Mouse (Mus musculus) myocyte (in vitro differentiated cells): ENCODE data around the gene Zscan29.

Experiments used
- CEBPB ChIP-seq: IDR thresholded peaks from 2 replicates; pipeline ENCODE4 v1.6.1; 2011; ENCODE audit warnings: mild to moderate bottlenecking, moderate library complexity; ENCODE audit not compliant: poor library complexity, insufficient read depth, severe bottlenecking
- E2F4 ChIP-seq: IDR thresholded peaks from one replicate; pipeline ENCODE4 v1.6.1; 2011; ENCODE audit warnings: mild to moderate bottlenecking, control low read depth, moderate library complexity; ENCODE audit not compliant: insufficient read depth
- MAX ChIP-seq: IDR thresholded peaks from one replicate; pipeline ENCODE4 v1.6.1; 2011; ENCODE audit warnings: low read depth, mild to moderate bottlenecking, control low read depth
- MYOD1 ChIP-seq, 3 experiments: IDR thresholded peaks; one replicate each; pipeline ENCODE4 v1.6.1; 2011; ENCODE audit warnings: control low read depth in 2 of 3, low read depth in 2 of 3, mild to moderate bottlenecking in 2 of 3, moderate library complexity in 1 of 3; ENCODE audit not compliant: insufficient read length in 2 of 3, control insufficient read depth in 1 of 3
- MYOG ChIP-seq, 3 experiments: IDR thresholded peaks; one replicate each; pipeline ENCODE4 v1.6.1; 2011; ENCODE audit warnings: control low read depth in 2 of 3, low read depth in 2 of 3, mild to moderate bottlenecking in 2 of 3; ENCODE audit not compliant: insufficient read length in 2 of 3, control insufficient read depth in 1 of 3, insufficient read depth in 1 of 3
- POLR2A ChIP-seq: IDR thresholded peaks from one replicate; pipeline ENCODE4 v1.6.1; 2011; ENCODE audit warnings: low read depth, mild to moderate bottlenecking, control low read depth, moderate library complexity; ENCODE audit not compliant: insufficient read length
- POLR2AphosphoS2 ChIP-seq: IDR thresholded peaks from one replicate; pipeline ENCODE4 v1.6.1; 2011; ENCODE audit warnings: low read depth, control low read depth; ENCODE audit not compliant: insufficient read length
- SRF ChIP-seq: IDR thresholded peaks from one replicate; pipeline ENCODE4 v1.6.1; 2011; ENCODE audit warnings: low read depth; ENCODE audit not compliant: control insufficient read depth, insufficient read length
- TCF12 ChIP-seq: IDR thresholded peaks from one replicate; pipeline ENCODE4 v1.6.1; 2011; ENCODE audit warnings: mild to moderate bottlenecking, control low read depth; ENCODE audit not compliant: poor library complexity, insufficient read depth, severe bottlenecking
- TCF3 ChIP-seq: IDR thresholded peaks from one replicate; pipeline ENCODE4 v1.6.1; 2011; ENCODE audit warnings: low read depth, control low read depth; ENCODE audit not compliant: insufficient read length
- USF1 ChIP-seq: IDR thresholded peaks from one replicate; pipeline ENCODE4 v1.6.1; 2011; ENCODE audit warnings: low read depth, mild to moderate bottlenecking, control low read depth, moderate library complexity

DNA sequence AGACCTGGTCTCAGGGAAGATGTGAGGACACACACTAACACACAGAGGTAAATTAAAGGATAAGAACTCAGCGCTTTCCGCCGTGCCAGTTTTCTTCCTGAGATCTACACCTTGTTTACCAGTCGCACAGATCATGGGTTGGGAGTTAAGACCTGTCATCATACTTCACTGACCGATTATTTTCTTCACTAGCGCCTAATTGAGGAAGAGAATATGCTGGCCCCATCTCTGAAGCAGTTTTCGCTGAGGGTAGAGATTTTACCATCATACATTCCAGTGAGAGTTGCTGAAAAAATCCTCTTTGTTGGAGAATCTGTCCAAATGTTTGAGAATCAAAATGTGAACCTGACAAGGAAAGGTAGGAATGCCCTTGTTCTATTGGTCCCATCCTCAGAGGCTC is 13.2 kb upstream of the Zscan29 start:
- no peak for TF ChIP-seq POLR2A
- no peak for TF ChIP-seq TCF12
- TF ChIP-seq E2F4: no peak
- no peak for TF ChIP-seq MAX
- no peak for TF ChIP-seq USF1
- no peak for TF ChIP-seq CEBPB
- TF ChIP-seq MYOG (IDR thresholded peaks at IDR 0.05; ENCODE audit: control insufficient read depth in 1 of 3, insufficient read depth in 1 of 3, insufficient read length in 2 of 3, low read depth in 2 of 3): no peak
- no peak for TF ChIP-seq POLR2AphosphoS2
- no peak for TF ChIP-seq TCF3
- no peak for TF ChIP-seq MYOD1 (IDR thresholded peaks at IDR 0.05; ENCODE audit: control insufficient read depth in 1 of 3, insufficient read length in 2 of 3, low read depth in 2 of 3)
- no peak for TF ChIP-seq SRF
